Mouse (Mus musculus) liver, embryonic 14.5 days (tissue): ENCODE results near the gene Dupd1.

Source experiments
- CTCF ChIP-seq: IDR thresholded peaks from 2 replicates; pipeline ENCODE4 v1.5.1; 2016; ENCODE audit warnings: antibody characterized with exemption, low read depth, control low read depth
- EP300 ChIP-seq: IDR thresholded peaks from 2 replicates; pipeline ENCODE4 v1.6.1; 2016; ENCODE audit warnings: antibody characterized with exemption, low read depth

GRCm38 (mm10) chr14:21761560-21761959 lies 47.2 kb upstream of the Dupd1 start:
- TF ChIP-seq CTCF: no peak
- TF ChIP-seq EP300: no peak
